Mouse (Mus musculus) liver, adult 2 months (tissue): ENCODE measurements at regions not wholly inside any gene's neighbourhood (a gene's known extent, or its start where the extent isn't known, plus 50 kb on each side); places are given as distances from the start of the nearest gene placed in this dataset.

Experiments
- CTCF ChIP-seq: fragments of 200-500 bp; IDR thresholded peaks from 2 replicates; pipeline ENCODE4 v1.5.1; 2011; ENCODE audit warnings: low read depth, low read length, control low read depth
- POLR2A ChIP-seq: fragments of 200-500 bp; IDR thresholded peaks from 2 replicates; pipeline ENCODE4 v1.6.1; 2011; ENCODE audit warnings: low read length, control low read depth; ENCODE audit not compliant: insufficient read depth; ENCODE audit errors: extremely low read depth

GRCm38 (mm10) chr12:13106931-13107330 lies 142.1 kb downstream of the Ddx1 start:
- TF ChIP-seq CTCF (no peak), POLR2A (no peak)
